Mouse (Mus musculus): ENCODE measurements at regions not wholly inside any gene's neighbourhood (a gene's known extent, or its start where the extent isn't known, plus 50 kb on each side); places are given as distances from the start of the nearest gene placed in this dataset.

- TF ChIP-seq CTCF (conservative IDR thresholded peaks at IDR 0.05) = no peak
- no peak overlapping the region for H3K4me3 ChIP-seq
- no peak overlapping the region for H3K27ac ChIP-seq
- DNase-seq (ENCODE audit: low spot score in 2 of 2) = no peak
Observed at GRCm38 (mm10) chr15:18685439-18685838, 133.3 kb upstream of the Cdh10 start.

- DNase-seq (ENCODE audit: low spot score in 2 of 2) = no peak
- TF ChIP-seq CTCF (conservative IDR thresholded peaks at IDR 0.05) = no peak
- Histone ChIP-seq H3K27ac (no peak overlapping the region), H3K4me3 (no peak overlapping the region)
Observed at GRCm38 (mm10) chr15:18696680-18697284, 122.0 kb upstream of the Cdh10 start.

- peak; percentile 17 to 63 for DNase-seq (ENCODE audit: low spot score in 2 of 2)
- Histone ChIP-seq H3K27ac (peak overlapping the region; percentile 40; the same call in 1 of the 2 replicates), H3K4me3 (no peak overlapping the region)
- no peak for TF ChIP-seq CTCF (conservative IDR thresholded peaks at IDR 0.05)
Observed at GRCm38 (mm10) chr15:18744266-18744665, 74.5 kb upstream of the Cdh10 start.

- peak overlapping the region; percentile 63 for H3K27ac ChIP-seq
- no peak overlapping the region for H3K4me3 ChIP-seq
- peak; percentile 73 to 76 for DNase-seq (ENCODE audit: low spot score in 2 of 2)
- TF ChIP-seq CTCF (conservative IDR thresholded peaks at IDR 0.05) = no peak
Observed at GRCm38 (mm10) chr15:18748574-18749246, 70.0 kb upstream of the Cdh10 start.
